Mouse (Mus musculus) heart, postnatal 0 days (tissue): ENCODE data around the gene Phlpp2.

ENCODE experiments used
- CTCF ChIP-seq: IDR thresholded peaks from 2 replicates; pipeline ENCODE4 v1.5.1; 2016; ENCODE audit warnings: antibody characterized with exemption, control low read depth, low read depth
- EP300 ChIP-seq: IDR thresholded peaks from 2 replicates; pipeline ENCODE4 v1.6.1; 2016; ENCODE audit warnings: antibody characterized with exemption, low read depth

- no peak for TF ChIP-seq CTCF
- TF ChIP-seq EP300 = no peak
Observed at GRCm38 (mm10) chr8:109889211-109889610, 20.9 kb downstream of the Phlpp2 start.
